Mouse (Mus musculus) left cerebral cortex, postnatal 25 days (tissue): ENCODE data around the gene Atad5. TPM values are rescaled to one million over a fixed set of nuclear protein-coding genes. Genes with fewer than 3 reads are reported as not detected.
A peak's percentile ranks its signal among the peaks of the same experiment; 100 is the strongest.
"Not testable (repeated sequence)": the region's sequence is repeated elsewhere in the genome, so short reads cannot be mapped to it uniquely, and the experiment has no call there.

Source experiments
- DNase-seq, 2 experiments: peaks; one replicate each; pipeline ENCODE4 v3.0.0; 2022; ENCODE audit warnings: low spot score in 2 of 2, mixed read lengths in 1 of 2
- intact Hi-C: fragments of 180-260 bp; cut with DNase I; formaldehyde crosslinking; loops from one replicate; pipeline ENCODE4 v1.15.1; 2025
- total RNA-seq, 2 experiments: library from RNA; stranded (reverse); gene quantifications; 2 replicates each; pipeline ENCODE4 v1.2.3; 2021

Atad5 gene
- total RNA-seq = 1 to 10 TPM; 2.7 to 3.3 TPM

GRCm38 (mm10) chr11:80088917-80089816 lies at the start of gene Atad5:
Gene Atad5 (plus strand): TSS chr11:80089400.
- intact Hi-C loops = loop anchor here (5.0 kb wide), 1 partner anchor 53 kb away; the partner anchor contains the start of gene Tefm
- DNase-seq = peak; percentile 86 to 88

GRCm38 (mm10) chr11:80042615-80043418 lies 46.4 kb upstream of the Atad5 start:
- intact Hi-C loops = loop anchor here (5.0 kb wide), 2 partner anchors 39 to 99 kb away; partner anchors contain the start of genes Crlf3 and Tefm
- peak; percentile 26 to 39 for DNase-seq

- no peak for DNase-seq
- intact Hi-C loops = loop anchor here (5.0 kb wide), 2 partner anchors 39 to 99 kb away; partner anchors contain the start of genes Crlf3 and Tefm
Observed at GRCm38 (mm10) chr11:80043419-80043817, 45.8 kb upstream of the Atad5 start.

- intact Hi-C loops = no loop called here
- DNase-seq = no peak
Observed at GRCm38 (mm10) chr11:80046856-80047255, 42.3 kb upstream of the Atad5 start.

GRCm38 (mm10) chr11:80050088-80050487 lies 39.1 kb upstream of the Atad5 start:
- intact Hi-C loops = no loop called here
- no peak for DNase-seq

GRCm38 (mm10) chr11:80052456-80052855 lies 36.7 kb upstream of the Atad5 start:
- intact Hi-C loops = no loop called here
- DNase-seq = no peak

GRCm38 (mm10) chr11:80053171-80053570 lies 36.0 kb upstream of the Atad5 start:
- no peak for DNase-seq

GRCm38 (mm10) chr11:80054659-80055058 lies 34.5 kb upstream of the Atad5 start:
- no peak for DNase-seq
- intact Hi-C loops = no loop called here

More at GRCm38 (mm10) chr11:80053171-80053570, 36.0 kb upstream of the Atad5 start:
- intact Hi-C loops = no loop called here

GRCm38 (mm10) chr11:80056141-80056540 lies 33.1 kb upstream of the Atad5 start:
- no peak for DNase-seq
- intact Hi-C loops = no loop called here

- intact Hi-C loops = no loop called here
- peak; percentile 30 to 63 for DNase-seq
Observed at GRCm38 (mm10) chr11:80062159-80062558, 27.0 kb upstream of the Atad5 start.

GRCm38 (mm10) chr11:80066373-80066772 lies 22.8 kb upstream of the Atad5 start:
- DNase-seq, intact Hi-C loops: not testable (repeated sequence)

- intact Hi-C loops = no loop called here
Observed at GRCm38 (mm10) chr11:80067558-80067957, 21.6 kb upstream of the Atad5 start.

GRCm38 (mm10) chr11:80069815-80070214 lies 19.4 kb upstream of the Atad5 start:
- DNase-seq = no peak
- intact Hi-C loops = no loop called here

More at GRCm38 (mm10) chr11:80067558-80067957, 21.6 kb upstream of the Atad5 start:
- no peak for DNase-seq

GRCm38 (mm10) chr11:80071039-80071438 lies 18.2 kb upstream of the Atad5 start:
- intact Hi-C loops = no loop called here
- no peak for DNase-seq

- intact Hi-C loops = no loop called here
- no peak for DNase-seq
Observed at GRCm38 (mm10) chr11:80072365-80072764, 16.8 kb upstream of the Atad5 start.

- DNase-seq = no peak
- intact Hi-C loops = no loop called here
Observed at GRCm38 (mm10) chr11:80075608-80076277, 13.5 kb upstream of the Atad5 start.

GRCm38 (mm10) chr11:80077784-80078545 lies 11.2 kb upstream of the Atad5 start:
- intact Hi-C loops = no loop called here
- no peak for DNase-seq

GRCm38 (mm10) chr11:80078831-80079230 lies 10.4 kb upstream of the Atad5 start:
- intact Hi-C loops = no loop called here
- DNase-seq = no peak

GRCm38 (mm10) chr11:80079751-80080150 lies 9.4 kb upstream of the Atad5 start:
- DNase-seq = no peak
- intact Hi-C loops = loop anchor here (5.0 kb wide), 1 partner anchor 37 kb away; no protein-coding TSS in a partner anchor
